Mouse (Mus musculus) myocyte (in vitro differentiated cells): ENCODE measurements around the gene Dact3. TPM values are rescaled to one million over a fixed set of nuclear protein-coding genes. Genes with fewer than 3 reads are reported as not detected.

Experiments
- H3K27me3 ChIP-seq: one replicate; pipeline ENCODE4 v1.6.1; 2011; ENCODE audit not compliant: control insufficient read depth, insufficient read depth, insufficient read length
- H3K36me3 ChIP-seq: one replicate; pipeline ENCODE4 v1.6.1; 2011; ENCODE audit not compliant: control insufficient read depth, insufficient read depth
- H3K4me2 ChIP-seq: one replicate; pipeline ENCODE4 v1.6.1; 2011; ENCODE audit warnings: low read depth, control low read depth
- H3K4me3 ChIP-seq: one replicate; pipeline ENCODE4 v1.5.1; 2011; ENCODE audit warnings: mild to moderate bottlenecking, control low read depth, moderate library complexity
- H3K79me2 ChIP-seq: one replicate; pipeline ENCODE4 v1.6.1; 2011; ENCODE audit not compliant: control insufficient read depth, insufficient read depth
- H3ac ChIP-seq: one replicate; pipeline ENCODE4 v1.6.1; 2011; ENCODE audit not compliant: control insufficient read depth, insufficient read length
- CEBPB ChIP-seq: IDR thresholded peaks from 2 replicates; pipeline ENCODE4 v1.6.1; 2011; ENCODE audit warnings: mild to moderate bottlenecking, moderate library complexity; ENCODE audit not compliant: poor library complexity, insufficient read depth, severe bottlenecking
- E2F4 ChIP-seq: IDR thresholded peaks from one replicate; pipeline ENCODE4 v1.6.1; 2011; ENCODE audit warnings: mild to moderate bottlenecking, control low read depth, moderate library complexity; ENCODE audit not compliant: insufficient read depth
- MAX ChIP-seq: IDR thresholded peaks from one replicate; pipeline ENCODE4 v1.6.1; 2011; ENCODE audit warnings: low read depth, mild to moderate bottlenecking, control low read depth
- MYOD1 ChIP-seq, 3 experiments: IDR thresholded peaks; one replicate each; pipeline ENCODE4 v1.6.1; 2011; ENCODE audit warnings: control low read depth in 2 of 3, low read depth in 2 of 3, mild to moderate bottlenecking in 2 of 3, moderate library complexity in 1 of 3; ENCODE audit not compliant: insufficient read length in 2 of 3, control insufficient read depth in 1 of 3
- MYOG ChIP-seq, 3 experiments: IDR thresholded peaks; one replicate each; pipeline ENCODE4 v1.6.1; 2011; ENCODE audit warnings: control low read depth in 2 of 3, low read depth in 2 of 3, mild to moderate bottlenecking in 2 of 3; ENCODE audit not compliant: insufficient read length in 2 of 3, control insufficient read depth in 1 of 3, insufficient read depth in 1 of 3
- POLR2A ChIP-seq: IDR thresholded peaks from one replicate; pipeline ENCODE4 v1.6.1; 2011; ENCODE audit warnings: low read depth, mild to moderate bottlenecking, control low read depth, moderate library complexity; ENCODE audit not compliant: insufficient read length
- POLR2AphosphoS2 ChIP-seq: IDR thresholded peaks from one replicate; pipeline ENCODE4 v1.6.1; 2011; ENCODE audit warnings: low read depth, control low read depth; ENCODE audit not compliant: insufficient read length
- REST ChIP-seq: IDR thresholded peaks from one replicate; pipeline ENCODE4 v1.6.1; 2011; ENCODE audit warnings: mild to moderate bottlenecking, control low read depth, moderate library complexity; ENCODE audit not compliant: insufficient read depth, insufficient read length
- SRF ChIP-seq: IDR thresholded peaks from one replicate; pipeline ENCODE4 v1.6.1; 2011; ENCODE audit warnings: low read depth; ENCODE audit not compliant: control insufficient read depth, insufficient read length
- TCF12 ChIP-seq: IDR thresholded peaks from one replicate; pipeline ENCODE4 v1.6.1; 2011; ENCODE audit warnings: mild to moderate bottlenecking, control low read depth; ENCODE audit not compliant: poor library complexity, insufficient read depth, severe bottlenecking
- TCF3 ChIP-seq: IDR thresholded peaks from one replicate; pipeline ENCODE4 v1.6.1; 2011; ENCODE audit warnings: low read depth, control low read depth; ENCODE audit not compliant: insufficient read length
- USF1 ChIP-seq: IDR thresholded peaks from one replicate; pipeline ENCODE4 v1.6.1; 2011; ENCODE audit warnings: low read depth, mild to moderate bottlenecking, control low read depth, moderate library complexity
- polyA plus RNA-seq: library from polyadenylated mRNA; unstranded; fragments of >200 nt; fragmentation: generic; extraction: Trizol; gene quantifications from one replicate; pipeline ENCODE4 v1.2.1, GENCODE M21; 2012; ENCODE audit warnings: missing spikeins

Gene Dact3
- polyA plus RNA-seq, 1 experiment, result 10.0 TPM

DNA sequence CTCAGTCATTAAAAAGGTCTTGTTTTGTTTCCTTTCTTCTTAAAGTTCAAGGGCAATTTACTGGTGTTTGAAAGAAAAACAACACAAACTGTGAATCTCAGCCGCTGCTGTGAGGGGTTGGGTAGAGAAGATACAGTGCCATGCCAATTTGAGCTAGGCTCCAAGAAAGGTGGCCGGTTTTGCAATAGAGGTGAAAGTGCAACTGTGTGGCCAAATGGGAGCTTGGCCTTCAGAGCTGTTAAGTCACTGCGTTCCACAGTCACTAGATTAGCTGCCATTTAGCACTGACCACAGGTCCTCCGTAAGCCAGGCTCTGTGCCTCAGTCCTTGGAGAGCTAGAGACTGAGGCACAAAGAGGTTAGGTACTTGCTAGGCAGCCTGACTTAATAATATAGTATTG, 23.5 kb upstream of the Dact3 start:
- H3K4me2 ChIP-seq, result no peak overlapping the region
- TF ChIP-seq SRF (no peak), TCF12 (no peak), MYOG (IDR thresholded peaks at IDR 0.05; ENCODE audit: control insufficient read depth in 1 of 3, insufficient read depth in 1 of 3, insufficient read length in 2 of 3, low read depth in 2 of 3) (no peak), E2F4 (no peak)
- H3K79me2 ChIP-seq, result no peaks in the 10 kb centered on the region
- H3K36me3 ChIP-seq, result no peaks in the 10 kb centered on the region
- H3K27me3 ChIP-seq, result no peaks in the 10 kb centered on the region
- no peak overlapping the region for H3ac ChIP-seq
- H3K4me3 ChIP-seq, result no peak overlapping the region

DNA sequence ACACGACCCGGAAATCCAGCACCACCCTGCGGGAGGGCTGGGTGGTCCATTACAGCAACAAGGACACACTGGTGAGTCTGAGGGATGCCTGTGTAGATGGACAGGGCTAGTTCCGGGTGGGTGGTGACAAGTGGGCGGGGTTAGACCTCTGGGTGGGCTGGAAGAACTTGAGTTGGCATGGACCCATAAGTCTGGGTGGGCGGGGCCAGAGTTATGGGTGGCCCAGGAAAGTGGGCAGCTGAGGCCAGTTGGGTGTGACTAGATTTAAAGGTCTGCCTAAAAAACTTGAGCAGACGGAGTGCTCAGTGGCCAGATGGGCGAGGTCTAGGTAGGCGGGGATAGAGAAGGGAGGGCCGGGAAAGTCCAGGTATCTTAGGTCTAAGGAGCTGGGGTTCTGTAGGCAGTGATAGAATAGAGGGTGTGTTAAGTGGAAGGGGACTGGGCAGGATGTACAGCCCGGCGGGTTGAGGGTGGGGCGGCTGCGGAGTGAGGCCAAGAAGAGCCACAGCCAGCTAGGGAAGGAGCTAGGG, 21.8 kb upstream of the Dact3 start:
- Histone ChIP-seq H3K79me2 (no peaks in the 10 kb centered on the region), H3K4me2 (no peak overlapping the region), H3K4me3 (no peak overlapping the region), H3ac (no peak overlapping the region), H3K27me3 (no peaks in the 10 kb centered on the region), H3K36me3 (no peaks in the 10 kb centered on the region)
- TF ChIP-seq E2F4, result no peak
- TF ChIP-seq POLR2AphosphoS2, result no peak
- TF ChIP-seq SRF, result no peak
- TF ChIP-seq MYOD1 (IDR thresholded peaks at IDR 0.05; ENCODE audit: control insufficient read depth in 1 of 3, insufficient read length in 2 of 3, low read depth in 2 of 3), result no peak
- TF ChIP-seq CEBPB, result no peak
- TF ChIP-seq REST, result no peak
- no peak for TF ChIP-seq USF1
- no peak for TF ChIP-seq MYOG (IDR thresholded peaks at IDR 0.05; ENCODE audit: control insufficient read depth in 1 of 3, insufficient read depth in 1 of 3, insufficient read length in 2 of 3, low read depth in 2 of 3)
- no peak for TF ChIP-seq MAX
- TF ChIP-seq TCF3, result no peak
- TF ChIP-seq TCF12, result no peak
- no peak for TF ChIP-seq POLR2A

DNA sequence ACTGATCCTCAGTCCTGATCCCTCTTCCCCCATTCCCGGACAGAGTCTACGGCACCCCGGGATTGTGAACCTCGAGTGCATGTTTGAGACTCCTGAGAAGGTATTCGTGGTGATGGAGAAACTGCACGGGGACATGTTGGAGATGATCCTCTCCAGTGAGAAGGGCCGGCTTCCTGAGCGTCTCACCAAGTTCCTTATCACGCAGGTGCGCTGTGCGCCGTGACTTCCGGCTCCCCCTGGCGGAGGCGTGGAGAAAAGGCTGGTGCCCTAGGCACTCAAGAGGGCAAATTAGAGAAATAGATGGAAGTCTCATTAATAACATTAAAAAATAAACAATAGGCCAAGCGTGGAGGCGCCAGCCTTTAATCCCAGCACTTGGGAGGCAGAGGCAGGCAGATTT, 16.8 kb upstream of the Dact3 start:
- Histone ChIP-seq H3K4me3 (no peak overlapping the region), H3K79me2 (no peaks in the 10 kb centered on the region), H3K27me3 (no peaks in the 10 kb centered on the region), H3ac (no peak overlapping the region), H3K4me2 (no peak overlapping the region), H3K36me3 (no peaks in the 10 kb centered on the region)
- no peak for TF ChIP-seq MAX
- no peak for TF ChIP-seq SRF
- no peak for TF ChIP-seq POLR2AphosphoS2
- TF ChIP-seq REST, result no peak
- TF ChIP-seq E2F4, result no peak
- no peak for TF ChIP-seq MYOD1 (IDR thresholded peaks at IDR 0.05; ENCODE audit: control insufficient read depth in 1 of 3, insufficient read length in 2 of 3, low read depth in 2 of 3)
- no peak for TF ChIP-seq TCF12
- TF ChIP-seq POLR2A, result no peak
- TF ChIP-seq CEBPB, result no peak
- TF ChIP-seq MYOG (IDR thresholded peaks at IDR 0.05; ENCODE audit: control insufficient read depth in 1 of 3, insufficient read depth in 1 of 3, insufficient read length in 2 of 3, low read depth in 2 of 3), result no peak
- no peak for TF ChIP-seq TCF3
- no peak for TF ChIP-seq USF1

DNA sequence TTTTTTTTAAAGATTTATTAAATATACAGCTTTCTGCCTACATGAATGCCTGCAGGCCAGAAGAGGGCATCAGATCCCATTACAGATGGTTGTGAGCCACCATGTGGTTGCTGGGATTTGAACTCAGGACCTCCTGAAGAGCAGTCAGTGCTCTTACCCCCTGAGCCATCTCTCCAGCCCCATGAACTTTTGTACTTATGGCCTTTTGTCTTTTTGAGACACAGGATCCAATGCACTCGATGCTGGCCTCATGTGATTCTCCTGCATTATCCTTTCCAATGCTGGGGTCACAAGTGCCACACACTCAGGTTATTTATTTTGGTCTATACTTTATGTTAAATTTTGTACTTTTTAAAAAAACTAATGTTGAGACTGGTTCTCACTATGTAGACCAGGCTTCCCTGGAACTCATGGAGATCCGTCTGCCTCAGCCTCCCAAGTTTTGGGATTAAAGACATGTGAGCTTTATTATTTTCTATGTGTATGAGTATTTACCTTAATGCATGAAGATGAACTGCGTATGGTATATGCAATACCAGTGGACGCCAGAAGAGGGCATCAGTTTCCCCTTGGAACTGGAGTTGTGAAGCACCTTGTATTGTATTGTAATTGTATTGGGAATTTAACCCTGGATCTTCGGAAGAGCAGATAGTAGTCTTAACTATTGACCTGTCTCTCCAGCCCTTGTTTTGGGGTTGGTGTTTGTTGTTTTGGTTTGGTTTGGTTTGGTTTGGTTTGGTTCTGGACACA, 15.0 kb upstream of the Dact3 start:
- Histone ChIP-seq H3ac (no peak overlapping the region), H3K36me3 (peaks cover 2% of the 10 kb centered on the region), H3K27me3 (no peaks in the 10 kb centered on the region), H3K79me2 (no peaks in the 10 kb centered on the region), H3K4me3 (no peak overlapping the region), H3K4me2 (no peak overlapping the region)
- TF ChIP-seq POLR2A (no peak), TCF3 (no peak), POLR2AphosphoS2 (no peak), MYOD1 (IDR thresholded peaks at IDR 0.05; ENCODE audit: control insufficient read depth in 1 of 3, insufficient read length in 2 of 3, low read depth in 2 of 3) (no peak), TCF12 (no peak)

DNA sequence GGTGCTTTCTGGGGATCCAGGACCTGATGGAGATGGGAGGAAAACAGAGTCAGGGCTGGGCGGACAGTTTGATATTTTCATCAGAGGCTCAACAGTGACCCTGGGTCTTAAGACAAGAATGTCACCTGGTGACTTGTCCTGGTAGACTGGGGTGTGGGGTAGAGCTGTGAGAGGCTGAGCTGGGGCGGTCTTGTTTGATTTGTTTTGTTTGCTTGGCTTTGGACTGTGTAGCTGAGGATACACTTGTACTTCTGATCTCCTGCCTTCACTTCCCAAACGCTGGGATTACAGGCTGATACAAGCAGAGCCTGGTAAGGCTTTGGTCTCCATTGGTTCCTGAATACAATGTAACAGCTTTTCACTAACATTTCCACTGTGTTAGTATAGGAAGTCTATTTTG, 7.6 kb upstream of the Dact3 start:
- Histone ChIP-seq H3ac (no peak overlapping the region), H3K4me2 (no peak overlapping the region), H3K79me2 (no peaks in the 10 kb centered on the region), H3K36me3 (peaks cover 5% of the 10 kb centered on the region), H3K27me3 (no peaks in the 10 kb centered on the region), H3K4me3 (no peak overlapping the region)
- TF ChIP-seq MYOD1 (IDR thresholded peaks at IDR 0.05; ENCODE audit: control insufficient read depth in 1 of 3, insufficient read length in 2 of 3, low read depth in 2 of 3) (no peak), TCF12 (no peak), TCF3 (no peak), E2F4 (no peak), POLR2A (no peak), POLR2AphosphoS2 (no peak), USF1 (no peak), MAX (no peak), REST (no peak), MYOG (IDR thresholded peaks at IDR 0.05; ENCODE audit: control insufficient read depth in 1 of 3, insufficient read depth in 1 of 3, insufficient read length in 2 of 3, low read depth in 2 of 3) (no peak), CEBPB (no peak), SRF (no peak)
